Mouse (Mus musculus) stomach, embryonic 15.5 days (tissue): Measurements from ENCODE around the gene Oas1f. TPM values are rescaled to one million over a fixed set of nuclear protein-coding genes. Genes with fewer than 3 reads are reported as not detected.
A peak's percentile ranks its signal among the peaks of the same experiment; 100 is the strongest.

Experiments used
- ATAC-seq: fragments of 200-750 bp; cut with Nextera tagmentation; 2 replicates; pipeline ENCODE4 v1.8.0; 2017; ENCODE audit warnings: low read depth, moderate number of reproducible peaks, moderate TSS enrichment; ENCODE audit not compliant: insufficient read depth, low FRiP score
- H3K27ac ChIP-seq: fragments of 300-500 bp; sonication (generic); 2 replicates; pipeline ENCODE4 v1.5.1; 2015; ENCODE audit warnings: mild to moderate bottlenecking, inconsistent platforms
- H3K27me3 ChIP-seq: fragments of 300-500 bp; sonication (generic); replicated peaks from 2 replicates; pipeline ENCODE4 v1.6.1; 2015; ENCODE audit warnings: inconsistent platforms
- H3K36me3 ChIP-seq: fragments of 300-500 bp; sonication (generic); 2 replicates; pipeline ENCODE4 v1.6.1; 2015; ENCODE audit warnings: inconsistent platforms
- H3K4me1 ChIP-seq: fragments of 300-500 bp; sonication (generic); 2 replicates; pipeline ENCODE4 v1.6.1; 2015; ENCODE audit warnings: inconsistent platforms
- H3K4me2 ChIP-seq: fragments of 300-500 bp; sonication (generic); 2 replicates; pipeline ENCODE4 v1.6.1; 2015; ENCODE audit warnings: mild to moderate bottlenecking, inconsistent platforms
- H3K4me3 ChIP-seq: fragments of 300-500 bp; sonication (generic); replicated peaks from 2 replicates; pipeline ENCODE4 v1.5.1; 2015; ENCODE audit warnings: inconsistent platforms
- H3K9ac ChIP-seq: fragments of 300-500 bp; sonication (generic); 2 replicates; pipeline ENCODE4 v1.6.1; 2015; ENCODE audit warnings: inconsistent platforms
- H3K9me3 ChIP-seq: fragments of 300-500 bp; sonication (generic); 2 replicates; pipeline ENCODE4 v1.6.1; 2016; ENCODE audit warnings: inconsistent platforms
- WGBS: fragments of 180-500 bp; shearing (Covaris S2); methylation state at CpG from one replicate; pipeline ENCODE4 v1.1.7; 2015; 5-methylcytosine and 5-hydroxymethylcytosine counted together
- polyA plus RNA-seq: library from polyadenylated mRNA; unstranded; fragments of >200 nt; fragmentation: Nextera tagmentation; extraction: Ambion mirVana; gene quantifications from 2 replicates; pipeline ENCODE4 v1.2.1, GENCODE M21; 2015

Gene Oas1f
- polyA plus RNA-seq, 1 experiment from 2014 or later = not detected

DNA sequence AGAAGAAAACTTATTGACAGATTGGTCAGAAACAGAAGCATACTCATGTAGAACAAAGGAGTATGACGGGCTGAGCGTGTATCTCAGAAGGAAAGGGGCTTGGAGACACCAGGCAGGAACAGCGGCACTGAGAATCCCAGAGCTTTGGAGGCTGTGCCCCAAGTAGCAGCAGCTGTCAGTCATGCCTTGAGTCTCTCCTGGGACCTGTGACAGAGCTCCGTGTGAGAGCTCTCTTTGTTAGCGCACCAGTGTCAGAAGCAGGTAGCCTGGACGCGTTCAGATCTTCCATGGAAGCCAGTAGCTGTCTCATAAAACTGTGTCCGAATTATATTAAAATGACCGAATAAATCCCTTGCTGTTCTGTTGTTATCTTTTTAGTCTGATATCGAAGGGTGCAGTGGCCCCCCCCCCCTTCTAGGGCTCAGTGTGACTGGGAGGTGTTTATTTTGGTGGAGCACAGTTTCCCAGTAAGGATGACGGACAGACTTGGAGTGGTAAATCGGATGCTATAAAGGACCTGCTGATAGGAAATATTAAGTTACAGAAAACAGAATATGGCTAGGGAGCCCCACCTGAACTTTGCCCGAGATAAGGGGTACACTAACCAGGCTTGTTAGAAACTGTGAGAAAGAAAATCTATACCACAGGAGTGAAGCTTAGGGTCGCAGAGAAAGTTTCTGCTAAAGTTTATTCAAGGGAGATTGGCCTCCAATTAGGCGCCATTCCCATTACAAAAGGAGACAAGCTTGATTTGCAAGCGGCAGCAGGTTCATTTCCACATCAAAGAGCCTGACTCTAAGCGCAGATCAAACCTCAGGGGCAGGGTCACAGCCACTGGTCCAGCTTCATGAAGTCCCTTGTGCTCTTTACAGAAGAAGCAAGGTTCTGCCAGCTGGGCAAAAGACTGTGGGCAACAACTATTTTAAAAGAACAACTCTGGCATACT is 13.6 kb upstream of the Oas1f start:
- 13% methylated on average over 17 of the region's 17 CpGs for WGBS
- H3K4me3 ChIP-seq = no peak overlapping the region
- no peaks in the 10 kb centered on the region for H3K4me1 ChIP-seq
- ATAC-seq = no peak
- no peaks in the 10 kb centered on the region for H3K9me3 ChIP-seq
- H3K9ac ChIP-seq = no peak overlapping the region
- H3K27ac ChIP-seq = no peak overlapping the region
- no peaks in the 10 kb centered on the region for H3K27me3 ChIP-seq
- no peaks in the 10 kb centered on the region for H3K36me3 ChIP-seq
- no peak overlapping the region for H3K4me2 ChIP-seq

GRCm38 (mm10) chr5:120836731-120837585 is 10.2 kb upstream of the Oas1f start:
- ATAC-seq = no peak
- Histone ChIP-seq H3K27ac (no peak overlapping the region), H3K36me3 (no peaks in the 10 kb centered on the region), H3K27me3 (no peaks in the 10 kb centered on the region), H3K4me2 (no peak overlapping the region), H3K9ac (no peak overlapping the region), H3K4me1 (no peaks in the 10 kb centered on the region), H3K9me3 (no peaks in the 10 kb centered on the region), H3K4me3 (no peak overlapping the region)
- WGBS = 7% methylated on average over 8 of the region's 8 CpGs

GRCm38 (mm10) chr5:120844713-120845112 is 2.5 kb upstream of the Oas1f start:
- WGBS = 59% methylated on average over 3 of the region's 3 CpGs
- Histone ChIP-seq H3K27ac (no peak overlapping the region), H3K27me3 (no peaks in the 10 kb centered on the region), H3K9ac (no peak overlapping the region), H3K4me3 (no peak overlapping the region), H3K4me1 (no peaks in the 10 kb centered on the region), H3K9me3 (no peaks in the 10 kb centered on the region), H3K4me2 (no peak overlapping the region), H3K36me3 (no peaks in the 10 kb centered on the region)
- peak; percentile 58; the same call in 1 of the 2 replicates for ATAC-seq

GRCm38 (mm10) chr5:120849601-120850136 is 2.5 kb downstream of the Oas1f start:
- no peaks in the 10 kb centered on the region for H3K36me3 ChIP-seq
- no peak overlapping the region for H3K4me3 ChIP-seq
- no peak overlapping the region for H3K27ac ChIP-seq
- no peaks in the 10 kb centered on the region for H3K9me3 ChIP-seq
- no peaks in the 10 kb centered on the region for H3K27me3 ChIP-seq
- no peak overlapping the region for H3K9ac ChIP-seq
- 58% methylated on average over 3 of the region's 3 CpGs for WGBS
- no peak overlapping the region for H3K4me2 ChIP-seq
- no peak for ATAC-seq
- no peaks in the 10 kb centered on the region for H3K4me1 ChIP-seq

DNA sequence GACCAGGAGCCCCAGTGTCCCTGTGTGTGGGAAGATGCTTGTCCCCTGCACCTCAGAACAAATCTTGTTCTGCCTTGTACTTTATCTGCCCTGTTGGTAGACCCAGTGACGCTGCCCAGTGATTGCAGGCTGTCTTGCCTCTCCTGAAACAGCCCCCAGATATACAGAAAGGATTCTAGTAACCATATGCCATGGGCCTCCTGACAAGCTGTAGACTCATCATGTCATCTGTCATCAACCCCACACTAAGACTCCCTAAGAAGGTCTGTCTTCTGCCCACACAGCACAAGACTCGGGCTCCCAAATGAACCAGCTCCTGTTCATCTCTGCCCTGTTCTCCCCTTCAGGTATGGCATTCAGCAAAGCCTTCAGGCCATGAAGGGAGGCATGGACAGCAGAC is 12.1 kb downstream of the Oas1f start:
- WGBS = 76% methylated on average over 2 of the region's 2 CpGs
- ATAC-seq = no peak
- Histone ChIP-seq H3K4me2 (no peak overlapping the region), H3K27ac (no peak overlapping the region), H3K27me3 (no peaks in the 10 kb centered on the region), H3K4me1 (no peaks in the 10 kb centered on the region), H3K9me3 (no peaks in the 10 kb centered on the region), H3K4me3 (no peak overlapping the region), H3K36me3 (no peaks in the 10 kb centered on the region), H3K9ac (no peak overlapping the region)

DNA sequence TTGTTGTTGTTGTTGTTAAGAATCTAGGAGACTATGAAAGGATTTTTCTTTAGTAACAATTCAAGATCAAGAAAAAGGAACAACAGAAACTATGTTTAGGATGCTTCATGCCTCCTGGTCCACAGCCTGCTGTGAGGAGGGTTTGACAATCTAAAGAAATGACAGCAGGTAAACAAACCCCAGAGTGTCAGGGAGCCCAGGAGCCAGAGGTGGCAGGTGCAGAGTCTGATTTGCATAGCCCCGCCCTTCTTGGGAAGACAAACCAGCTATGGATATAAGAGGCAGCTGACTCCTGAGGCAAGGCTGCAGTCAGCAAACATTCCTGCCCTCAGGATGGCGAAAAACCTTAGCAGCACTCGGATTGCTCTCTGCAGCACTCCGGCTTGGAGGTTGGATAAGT is 14.0 kb downstream of the Oas1f start, which contains the start of gene Oas1h:
TSS of gene Oas1h (plus strand) at position 301 of the 400 bp plus-strand sequence.
- Histone ChIP-seq H3K9ac (no peak within 1 kb of the TSS), H3K4me2 (no peak within 1 kb of the TSS), H3K4me3 (no peak within 1 kb of the TSS), H3K9me3 (no peaks in the 10 kb centered on the region), H3K4me1 (no peaks in the 10 kb centered on the region), H3K36me3 (no peaks in the 10 kb centered on the region), H3K27me3 (no peaks in the 10 kb centered on the region), H3K27ac (no peak within 1 kb of the TSS)
- 40% methylated on average over 4 of the region's 4 CpGs for WGBS
- ATAC-seq = no peak

- Histone ChIP-seq H3K4me3 (no peak overlapping the region), H3K4me1 (no peaks in the 10 kb centered on the region), H3K27ac (no peak overlapping the region), H3K9me3 (no peaks in the 10 kb centered on the region), H3K9ac (no peak overlapping the region), H3K36me3 (no peaks in the 10 kb centered on the region), H3K4me2 (no peak overlapping the region), H3K27me3 (no peaks in the 10 kb centered on the region)
- ATAC-seq = no peak
- 62% methylated on average over 3 of the region's 3 CpGs for WGBS
Measured at GRCm38 (mm10) chr5:120865336-120865860, 18.2 kb downstream of the Oas1f start.

GRCm38 (mm10) chr5:120869436-120870015 is 22.4 kb downstream of the Oas1f start:
- Histone ChIP-seq H3K27ac (no peak overlapping the region), H3K4me2 (no peak overlapping the region), H3K27me3 (no peaks in the 10 kb centered on the region), H3K4me3 (no peak overlapping the region), H3K9ac (no peak overlapping the region), H3K4me1 (no peaks in the 10 kb centered on the region), H3K9me3 (no peaks in the 10 kb centered on the region), H3K36me3 (no peaks in the 10 kb centered on the region)
- WGBS = 75% methylated on average over 7 of the region's 7 CpGs
- no peak for ATAC-seq

DNA sequence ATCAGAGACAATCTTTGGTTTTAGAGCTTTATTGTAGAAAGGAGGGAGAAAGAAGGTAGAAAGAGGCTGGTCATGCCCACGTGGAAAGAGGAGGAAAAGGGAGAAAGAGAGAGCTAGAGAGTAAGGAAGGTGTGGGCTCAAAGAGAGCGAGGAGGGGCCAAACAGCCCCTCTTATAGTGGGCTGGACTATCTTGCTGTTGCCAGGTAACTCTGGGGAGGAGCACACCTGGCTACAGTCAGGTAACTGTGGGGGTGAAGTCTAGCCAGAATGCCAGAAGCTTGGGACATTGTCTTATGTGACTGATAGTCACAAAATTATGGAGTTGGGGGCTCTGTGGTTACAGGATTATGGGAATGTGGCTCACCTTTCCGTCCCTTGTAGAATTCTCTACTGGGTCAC is 22.9 kb downstream of the Oas1f start:
- H3K4me2 ChIP-seq = no peak overlapping the region
- H3K27me3 ChIP-seq = no peaks in the 10 kb centered on the region
- H3K4me3 ChIP-seq = no peak overlapping the region
- WGBS = 49% methylated on average over 3 of the region's 3 CpGs
- H3K9ac ChIP-seq = no peak overlapping the region
- H3K36me3 ChIP-seq = no peaks in the 10 kb centered on the region
- no peaks in the 10 kb centered on the region for H3K9me3 ChIP-seq
- no peaks in the 10 kb centered on the region for H3K4me1 ChIP-seq
- ATAC-seq = no peak
- H3K27ac ChIP-seq = no peak overlapping the region

GRCm38 (mm10) chr5:120870782-120871181 is 23.6 kb downstream of the Oas1f start:
- Histone ChIP-seq H3K27me3 (no peaks in the 10 kb centered on the region), H3K9me3 (no peaks in the 10 kb centered on the region), H3K27ac (no peak overlapping the region), H3K4me2 (no peak overlapping the region), H3K4me1 (no peaks in the 10 kb centered on the region), H3K36me3 (no peaks in the 10 kb centered on the region), H3K4me3 (no peak overlapping the region), H3K9ac (no peak overlapping the region)
- 75% methylated on average over 7 of the region's 7 CpGs for WGBS
- ATAC-seq = no peak

DNA sequence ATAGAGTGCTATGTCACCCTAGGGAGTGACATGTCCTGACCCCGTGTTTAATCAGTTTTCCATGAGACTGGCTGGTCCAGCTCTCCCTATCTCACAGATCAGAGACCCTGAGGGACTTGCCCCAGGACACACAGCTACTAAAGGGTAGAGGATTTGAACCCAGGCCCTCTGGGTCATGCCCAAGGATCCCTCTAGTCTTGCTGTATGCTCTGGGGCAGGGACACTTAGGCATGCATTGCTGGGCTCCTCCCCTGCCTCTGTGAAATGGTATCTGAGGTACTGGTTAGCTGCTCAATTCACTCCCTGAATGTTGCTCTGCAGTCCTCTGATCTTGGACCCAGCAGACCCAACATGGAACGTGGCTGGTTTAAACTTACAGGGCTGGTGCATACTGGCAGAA is 24.3 kb downstream of the Oas1f start:
- no peak overlapping the region for H3K4me3 ChIP-seq
- 44% methylated on average over 2 of the region's 2 CpGs for WGBS
- H3K4me1 ChIP-seq = no peaks in the 10 kb centered on the region
- no peak overlapping the region for H3K4me2 ChIP-seq
- H3K27me3 ChIP-seq = no peaks in the 10 kb centered on the region
- no peak for ATAC-seq
- no peak overlapping the region for H3K9ac ChIP-seq
- no peaks in the 10 kb centered on the region for H3K36me3 ChIP-seq
- no peak overlapping the region for H3K27ac ChIP-seq
- H3K9me3 ChIP-seq = no peaks in the 10 kb centered on the region
